Mouse (Mus musculus) spleen, embryonic (tissue): ENCODE results near the gene Dpp9.

Experiments
- CTCF ChIA-PET: fragments of 350-600 bp; sonication (Branson Sonifier 250); formaldehyde crosslinking; loops from one replicate; lab custom pipeline; 2022; lab: Charles Lee

The Dpp9 gene

DNA sequence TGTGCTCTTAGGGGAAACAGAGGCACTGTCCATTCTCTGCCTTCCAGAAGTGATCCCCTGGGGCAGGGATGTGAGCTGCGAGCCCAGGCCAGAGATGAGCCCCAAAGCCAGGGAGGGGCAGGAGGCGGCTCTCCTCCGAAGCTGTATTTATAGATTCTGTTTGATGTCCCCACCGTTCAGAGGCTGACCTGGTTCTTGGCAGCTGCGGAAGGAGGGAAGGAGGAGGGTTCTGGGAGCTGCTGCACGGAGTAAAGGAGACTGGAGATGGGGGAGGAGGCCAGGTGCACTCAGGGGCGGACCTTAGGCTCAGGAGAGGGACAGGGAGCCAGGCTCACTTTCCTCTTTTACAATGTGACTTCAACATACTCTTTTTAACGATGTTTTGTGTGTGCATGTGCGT is 72.6 kb downstream of the Dpp9 start:
- CTCF ChIA-PET, result no interaction called here

DNA sequence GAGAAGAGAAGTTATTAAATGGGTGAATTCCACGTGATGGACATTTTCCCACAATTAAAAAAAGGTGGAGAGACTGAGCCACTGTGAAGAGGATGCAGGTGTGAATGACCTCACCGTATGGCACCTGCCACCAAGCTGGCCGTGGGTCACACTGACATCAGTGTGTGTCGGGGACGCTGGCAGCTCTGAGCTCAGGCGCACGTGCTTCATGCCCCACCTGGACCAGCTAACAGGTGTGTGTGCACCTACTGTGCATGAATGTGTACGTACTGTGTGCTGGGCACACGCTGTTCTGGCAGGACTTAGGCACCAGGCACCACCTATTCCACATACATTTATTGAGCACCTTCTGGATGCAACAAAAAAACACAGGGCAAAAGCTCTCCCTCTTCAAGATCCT is 74.2 kb downstream of the Dpp9 start:
- CTCF ChIA-PET, result no interaction called here

DNA sequence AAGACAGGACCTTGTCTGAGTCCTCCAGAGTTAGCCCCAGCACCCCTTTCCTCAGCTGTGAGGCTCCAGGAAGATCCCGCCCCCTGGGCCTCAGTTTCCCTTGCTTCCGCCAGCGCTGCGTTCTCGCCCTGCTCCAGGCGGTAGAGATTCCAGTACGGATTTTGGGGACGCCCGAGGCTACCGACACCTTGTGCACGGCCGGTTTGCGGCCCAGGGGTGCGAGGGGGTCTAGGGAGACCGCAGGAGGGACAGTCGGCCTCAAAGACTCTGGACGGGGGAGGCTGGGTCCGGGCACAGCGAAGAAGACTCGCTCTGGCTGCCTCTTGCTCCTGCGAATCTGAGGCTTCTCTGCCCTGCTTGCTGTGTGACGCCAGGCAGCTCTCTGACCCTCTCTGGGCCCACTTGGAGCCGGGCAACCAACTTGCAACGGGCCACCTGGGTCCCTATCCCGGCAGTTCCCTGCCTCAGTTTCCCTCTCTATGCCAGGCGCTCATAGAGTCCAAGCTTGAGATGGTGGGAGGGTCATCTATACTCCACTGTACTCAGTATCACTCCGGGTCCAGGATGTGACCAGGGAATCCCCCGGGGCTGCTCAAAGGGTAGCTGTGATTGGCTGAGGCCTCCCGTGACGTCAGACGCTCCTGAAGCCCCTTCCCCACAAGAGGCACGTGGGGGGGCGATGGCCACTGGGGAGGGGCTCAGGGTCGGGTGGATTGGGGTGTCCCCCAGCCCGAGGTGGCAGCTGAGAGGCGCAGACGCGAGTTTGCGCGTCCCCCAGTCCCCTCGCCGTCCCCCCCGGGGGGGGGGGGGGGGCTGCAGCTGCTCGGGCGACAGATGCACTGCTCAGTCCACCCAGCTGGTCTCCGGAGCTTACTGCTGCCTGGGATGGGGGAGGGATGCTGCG is 76.8 kb downstream of the Dpp9 start:
- CTCF ChIA-PET, result no interaction called here

DNA sequence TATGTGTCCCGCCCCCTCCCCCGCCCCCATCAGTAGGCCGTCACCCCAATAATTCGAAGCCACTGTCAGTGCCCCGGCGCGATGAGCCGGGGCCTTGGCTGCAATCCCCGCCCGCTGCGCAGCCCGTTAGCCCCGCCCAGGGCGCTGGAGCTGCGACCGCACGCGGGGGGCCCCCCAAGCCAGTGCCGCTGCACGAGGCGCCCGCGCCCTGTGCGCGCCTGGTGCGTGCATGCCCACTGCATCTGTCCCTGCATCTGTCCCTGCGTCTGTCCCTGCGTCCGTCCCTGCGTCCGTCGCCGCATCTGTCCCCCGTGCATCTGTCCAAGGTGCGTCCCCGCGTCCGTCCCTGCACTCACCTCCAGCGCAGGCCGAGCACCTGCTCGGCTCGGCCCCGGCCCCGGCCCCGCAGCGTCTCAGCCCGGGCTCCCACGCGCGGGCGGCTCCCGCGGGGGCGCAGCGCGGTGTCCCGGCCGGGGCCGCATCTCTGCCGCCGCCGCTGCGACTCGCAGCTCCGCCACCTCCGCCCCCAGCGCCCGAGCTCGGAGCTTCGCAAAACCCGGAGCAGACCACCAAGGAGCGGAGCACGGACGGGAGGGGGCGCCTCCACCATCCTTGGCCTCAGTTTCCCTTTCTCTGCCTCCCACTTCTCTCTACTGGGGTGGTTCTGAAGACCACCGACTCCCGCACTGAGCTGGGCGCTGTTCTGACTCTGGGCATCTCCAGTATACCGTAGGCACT is 78.7 kb downstream of the Dpp9 start, which contains the start of gene Sema6b:
Sema6b (minus strand) TSS at position 486 of the 738 bp plus-strand sequence.
- CTCF ChIA-PET, result interaction anchor here (0.6 kb wide), 1 partner anchor 47 kb away, joined by 3 read pairs; no protein-coding TSS in a partner anchor

DNA sequence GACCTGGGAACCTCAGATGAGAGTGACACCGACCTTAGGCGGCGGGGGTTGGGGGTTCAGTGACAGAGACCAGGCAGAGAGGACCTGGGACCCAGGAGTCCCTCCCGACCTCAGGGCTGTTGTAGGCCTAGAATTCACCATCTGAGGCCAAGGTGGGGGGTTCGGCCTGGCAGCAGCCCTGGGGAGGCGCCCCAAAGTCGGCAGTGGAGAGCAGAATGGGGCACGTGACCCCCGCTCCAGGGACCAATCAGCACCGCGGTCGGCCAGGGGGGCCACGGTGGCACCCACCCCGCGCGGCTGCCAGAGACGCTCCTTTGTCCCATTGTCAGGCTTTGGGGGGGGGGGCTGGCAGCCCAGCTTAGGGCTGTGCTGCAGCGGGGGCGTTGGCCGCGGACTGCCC is 79.3 kb downstream of the Dpp9 start:
- CTCF ChIA-PET, result no interaction called here

DNA sequence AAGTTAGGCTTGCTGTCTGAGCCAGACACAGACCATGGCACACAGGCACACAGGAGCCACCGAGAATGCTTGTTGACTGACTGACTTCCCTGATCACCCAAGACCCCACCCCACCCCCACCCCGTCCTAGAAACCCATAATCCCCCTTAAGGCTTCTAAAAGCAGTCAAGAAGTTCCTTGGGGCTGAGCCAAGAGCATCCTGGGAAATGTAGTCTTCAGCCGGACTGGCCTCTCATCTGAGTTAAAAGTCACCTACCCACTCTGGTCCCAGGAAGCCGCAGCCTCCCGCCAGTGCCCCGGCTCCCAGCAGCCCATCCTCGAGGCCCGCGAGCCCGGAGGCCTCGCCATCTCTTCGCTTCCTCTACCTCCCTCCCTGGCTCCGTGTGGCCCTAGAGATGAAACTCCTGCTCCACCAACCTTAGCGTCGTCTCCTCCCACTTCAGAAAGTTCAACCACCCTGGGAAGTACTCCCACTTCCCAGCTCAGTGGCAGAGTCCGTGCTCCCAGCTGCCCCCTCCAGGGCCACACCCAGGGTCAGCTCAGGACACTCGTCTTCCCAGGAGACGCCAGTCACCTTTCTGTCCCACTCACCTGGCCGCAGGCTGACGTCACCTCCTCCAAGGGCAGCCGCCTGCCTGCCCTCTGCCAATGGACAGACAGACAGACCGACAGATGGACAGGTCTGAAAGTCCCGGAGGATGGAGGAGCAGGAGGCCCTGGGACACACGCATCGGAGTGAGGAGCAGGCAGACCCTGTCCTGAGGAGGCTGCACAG is 80.7 kb downstream of the Dpp9 start:
- CTCF ChIA-PET, result interaction anchor here (0.5 to 0.7 kb wide), 2 partner anchors 18 to 624 kb away, joined by 3 to 6 read pairs; no protein-coding TSS in a partner anchor
